Mouse (Mus musculus) cerebellum, adult 9-11 months (tissue): Measurements from ENCODE around the gene Adam19.

Source experiments
- DNase-seq: peaks from one replicate; pipeline ENCODE4 v3.0.0; 2022

The Adam19 gene

GRCm38 (mm10) chr11:46073850-46074688, 18.3 kb downstream of the Adam19 start:
- no peak for DNase-seq

- no peak for DNase-seq
These were observed 19.7 kb downstream of the Adam19 start for GRCm38 (mm10) chr11:46075507-46075906.

GRCm38 (mm10) chr11:46076442-46077158, 20.8 kb downstream of the Adam19 start:
- no peak for DNase-seq

- no peak for DNase-seq
These were observed 21.5 kb downstream of the Adam19 start for GRCm38 (mm10) chr11:46077304-46077703.

GRCm38 (mm10) chr11:46077732-46078375, 22.1 kb downstream of the Adam19 start:
- no peak for DNase-seq

- DNase-seq: no peak
These were observed 25.3 kb downstream of the Adam19 start for GRCm38 (mm10) chr11:46081075-46081474.

- no peak for DNase-seq
These were observed 27.6 kb downstream of the Adam19 start for GRCm38 (mm10) chr11:46083405-46083804.

GRCm38 (mm10) chr11:46083835-46084444, 28.1 kb downstream of the Adam19 start:
- no peak for DNase-seq

GRCm38 (mm10) chr11:46084568-46084967, 28.8 kb downstream of the Adam19 start:
- no peak for DNase-seq

- no peak for DNase-seq
These were observed 29.8 kb downstream of the Adam19 start for GRCm38 (mm10) chr11:46085398-46086163.

GRCm38 (mm10) chr11:46086446-46086845, 30.7 kb downstream of the Adam19 start:
- no peak for DNase-seq

- DNase-seq: no peak
These were observed 33.4 kb downstream of the Adam19 start for GRCm38 (mm10) chr11:46089081-46089713.

GRCm38 (mm10) chr11:46090036-46090725, 34.4 kb downstream of the Adam19 start:
- no peak for DNase-seq

GRCm38 (mm10) chr11:46090951-46091667, 35.3 kb downstream of the Adam19 start:
- no peak for DNase-seq

GRCm38 (mm10) chr11:46092121-46092520, 36.3 kb downstream of the Adam19 start:
- no peak for DNase-seq

- no peak for DNase-seq
These were observed 39.9 kb downstream of the Adam19 start for GRCm38 (mm10) chr11:46095477-46096264.

- no peak for DNase-seq
These were observed 40.5 kb downstream of the Adam19 start for GRCm38 (mm10) chr11:46096265-46096649.

- peak; percentile 65 for DNase-seq
These were observed 41.3 kb downstream of the Adam19 start for GRCm38 (mm10) chr11:46097062-46097461.

GRCm38 (mm10) chr11:46102107-46102506, 46.3 kb downstream of the Adam19 start:
- peak; percentile 82 for DNase-seq

- no peak for DNase-seq
These were observed 51.3 kb downstream of the Adam19 start for GRCm38 (mm10) chr11:46107046-46107445.
